Mouse (Mus musculus) olfactory bulb, adult 2 months (tissue): ENCODE measurements around the gene Fgf6.

Source experiments
- CTCF ChIP-seq: fragments of 200-500 bp; IDR thresholded peaks from 2 replicates; pipeline ENCODE4 v1.5.1; 2012; ENCODE audit warnings: low read depth, mild to moderate bottlenecking, low read length, moderate library complexity; ENCODE audit not compliant: insufficient read depth
- POLR2A ChIP-seq: fragments of 200-500 bp; IDR thresholded peaks from 2 replicates; pipeline ENCODE4 v1.6.1; 2012; ENCODE audit warnings: mild to moderate bottlenecking, low read depth, low read length, moderate library complexity; ENCODE audit not compliant: insufficient read depth

DNA sequence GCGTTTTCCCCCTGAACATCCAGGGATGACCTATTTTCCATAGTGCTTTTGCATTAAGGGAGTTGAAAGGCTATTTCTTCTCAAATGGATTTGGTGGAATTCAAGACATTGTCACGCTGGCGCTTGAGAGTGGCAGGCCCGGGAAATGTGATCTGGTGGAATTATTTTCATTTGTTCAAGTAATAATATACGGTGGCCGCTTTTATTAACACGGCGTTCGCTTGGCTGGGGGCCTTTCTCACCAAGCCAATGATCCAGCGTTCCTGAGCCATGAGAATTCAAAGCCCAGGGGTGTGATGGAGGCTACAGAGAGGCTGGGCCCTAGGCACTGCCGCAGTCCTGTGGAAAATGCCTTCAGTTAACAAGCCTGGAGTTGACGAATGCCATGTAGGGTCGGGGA lies 5.0 kb downstream of the Fgf6 start:
- TF ChIP-seq CTCF (no peak), POLR2A (no peak)
